Mouse (Mus musculus) heart, adult 11 months (tissue): ENCODE results near the gene Frmpd3.

Experiments used
- DNase-seq: peaks from one replicate; pipeline ENCODE4 v3.0.0; 2022

Frmpd3 gene

DNA sequence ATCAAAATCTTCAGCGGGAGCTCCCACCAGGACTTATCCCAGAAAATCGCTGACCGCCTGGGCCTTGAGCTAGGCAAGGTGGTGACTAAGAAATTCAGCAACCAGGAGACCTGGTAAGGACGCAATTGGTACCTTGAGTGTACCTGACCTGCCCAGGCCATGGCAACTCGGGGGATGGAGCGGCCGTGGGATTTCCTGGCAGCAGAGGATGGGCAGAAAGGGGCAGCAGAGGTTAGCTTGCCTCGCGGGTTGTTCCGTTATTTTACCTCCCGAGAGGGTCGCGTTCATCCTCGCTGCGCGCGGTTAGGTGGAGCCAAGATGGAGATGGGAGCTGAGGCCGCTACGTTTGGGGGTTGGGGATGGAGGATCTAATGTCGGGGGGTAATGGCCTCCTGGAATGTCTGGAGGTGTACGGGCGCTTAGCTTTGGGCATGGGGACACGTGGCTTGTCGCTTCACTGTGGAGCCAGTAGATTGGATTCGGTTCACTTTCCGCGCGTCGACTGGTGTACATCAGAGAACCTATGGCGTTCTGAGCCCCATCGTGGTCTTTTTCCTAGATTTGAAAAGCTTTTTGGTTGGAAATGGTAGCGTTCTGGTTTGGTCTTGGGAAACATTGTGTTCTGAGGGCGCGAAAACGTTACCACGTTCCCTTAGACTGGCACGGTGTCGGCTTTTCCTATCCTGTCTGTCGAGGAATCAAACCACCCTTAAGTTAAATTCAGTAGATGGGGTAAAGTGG is 114.9 kb downstream of the Frmpd3 start:
- DNase-seq, result peak; percentile 89

- DNase-seq, result no peak
Measured at GRCm38 (mm10) chrX:140457502-140457901, 115.4 kb downstream of the Frmpd3 start.

- DNase-seq, result no peak
Measured at GRCm38 (mm10) chrX:140478231-140478630, 136.2 kb downstream of the Frmpd3 start.

GRCm38 (mm10) chrX:140479171-140479570 is 137.1 kb downstream of the Frmpd3 start:
- DNase-seq, result peak; percentile 94
